Mouse (Mus musculus) heart, postnatal 0 days (tissue): ENCODE results near the gene Stox2.

Experiments used
- CTCF ChIP-seq: IDR thresholded peaks from 2 replicates; pipeline ENCODE4 v1.5.1; 2016; ENCODE audit warnings: antibody characterized with exemption, control low read depth, low read depth
- EP300 ChIP-seq: IDR thresholded peaks from 2 replicates; pipeline ENCODE4 v1.6.1; 2016; ENCODE audit warnings: antibody characterized with exemption, low read depth

- no peak for TF ChIP-seq EP300
- TF ChIP-seq CTCF: no peak
These were observed 65.4 kb downstream of the Stox2 start for GRCm38 (mm10) chr8:47380725-47381124.
